Mouse (Mus musculus) forebrain, embryonic 16.5 days (tissue): ENCODE data around the gene Zcrb1. TPM values are rescaled to one million over a fixed set of nuclear protein-coding genes. Genes with fewer than 3 reads are reported as not detected.
"Not testable (repeated sequence)": the region's sequence is repeated elsewhere in the genome, so short reads cannot be mapped to it uniquely, and the experiment has no call there.

Source experiments
- ATAC-seq: fragments of 200-750 bp; cut with Nextera tagmentation; 2 replicates; pipeline ENCODE4 v1.8.0; 2017; ENCODE audit warnings: mild to moderate bottlenecking, moderate library complexity
- H3K27ac ChIP-seq: fragments of 300-500 bp; sonication (generic); 2 replicates; pipeline ENCODE4 v1.5.1; 2014; ENCODE audit warnings: low read length, control low read depth
- H3K27me3 ChIP-seq: fragments of 300-500 bp; sonication (generic); replicated peaks from 2 replicates; pipeline ENCODE4 v1.6.1; 2014; ENCODE audit warnings: low read length; ENCODE audit not compliant: control insufficient read depth, insufficient read depth
- H3K36me3 ChIP-seq: fragments of 300-500 bp; sonication (generic); 2 replicates; pipeline ENCODE4 v1.6.1; 2014; ENCODE audit not compliant: control insufficient read depth, insufficient read depth
- H3K4me1 ChIP-seq: fragments of 300-500 bp; sonication (generic); replicated peaks from 2 replicates; pipeline ENCODE4 v1.6.1; 2014; ENCODE audit warnings: low read length; ENCODE audit not compliant: control insufficient read depth, insufficient read depth
- H3K4me2 ChIP-seq: fragments of 300-500 bp; sonication (generic); 2 replicates; pipeline ENCODE4 v1.6.1; 2014; ENCODE audit warnings: mild to moderate bottlenecking, low read length, control low read depth
- H3K4me3 ChIP-seq: fragments of 300-500 bp; sonication (generic); replicated peaks from 2 replicates; pipeline ENCODE4 v1.5.1; 2014; ENCODE audit warnings: mild to moderate bottlenecking, low read length, control low read depth
- H3K9ac ChIP-seq: fragments of 300-500 bp; sonication (generic); replicated peaks from 2 replicates; pipeline ENCODE4 v1.6.1; 2014; ENCODE audit warnings: low read depth, low read length, control low read depth
- H3K9me3 ChIP-seq: fragments of 300-500 bp; sonication (generic); 2 replicates; pipeline ENCODE4 v1.6.1; 2016; ENCODE audit warnings: low read length; ENCODE audit not compliant: control insufficient read depth
- WGBS: fragments of 180-500 bp; shearing (Covaris S2); extraction: QIAGEN DNeasy Blood & Tissue Kit; methylation state at CpG from one replicate; pipeline ENCODE4 v1.1.7; 2014; 5-methylcytosine and 5-hydroxymethylcytosine counted together
- polyA plus RNA-seq: library from polyadenylated mRNA; unstranded; fragments of >200 nt; fragmentation: Nextera tagmentation; extraction: Ambion mirVana; gene quantifications from 2 replicates; pipeline ENCODE4 v1.2.1, GENCODE M21; 2015

Gene Zcrb1
- polyA plus RNA-seq, 1 experiment from 2014 or later, result 155 TPM

- Histone ChIP-seq H3K4me3 (no peak overlapping the region), H3K27me3 (no peaks in the 10 kb centered on the region), H3K27ac (no peak overlapping the region), H3K36me3 (peaks cover 5% of the 10 kb centered on the region; the same call in 1 of the 2 replicates), H3K4me2 (no peak overlapping the region), H3K9ac (no peak overlapping the region), H3K4me1 (no peaks in the 10 kb centered on the region), H3K9me3 (no peaks in the 10 kb centered on the region)
- no peak for ATAC-seq
- 73% methylated on average over 5 of the region's 5 CpGs for WGBS
These were observed 16.8 kb downstream of the Zcrb1 start for GRCm38 (mm10) chr15:93381337-93381736.

- 74% methylated on average over 3 of the region's 3 CpGs for WGBS
- no peak for ATAC-seq
- H3K9me3 ChIP-seq, result no peaks in the 10 kb centered on the region
- no peak overlapping the region for H3K4me2 ChIP-seq
- no peaks in the 10 kb centered on the region for H3K27me3 ChIP-seq
- no peaks in the 10 kb centered on the region for H3K36me3 ChIP-seq
- H3K4me3 ChIP-seq, result no peak overlapping the region
- no peaks in the 10 kb centered on the region for H3K4me1 ChIP-seq
- H3K27ac ChIP-seq, result no peak overlapping the region
- no peak overlapping the region for H3K9ac ChIP-seq
These were observed 19.0 kb downstream of the Zcrb1 start for GRCm38 (mm10) chr15:93379177-93379576.

GRCm38 (mm10) chr15:93375696-93376095, 22.4 kb downstream of the Zcrb1 start:
- Histone ChIP-seq H3K36me3 (no peaks in the 10 kb centered on the region), H3K9me3 (no peaks in the 10 kb centered on the region), H3K27ac (no peak overlapping the region), H3K4me1 (no peaks in the 10 kb centered on the region), H3K9ac (no peak overlapping the region), H3K27me3 (no peaks in the 10 kb centered on the region), H3K4me2 (no peak overlapping the region), H3K4me3 (no peak overlapping the region)
- 93% methylated on average over 5 of the region's 5 CpGs for WGBS
- ATAC-seq, result no peak

- ATAC-seq, H3K4me3 ChIP-seq, H3K9me3 ChIP-seq, H3K9ac ChIP-seq, H3K27ac ChIP-seq, H3K4me1 ChIP-seq, H3K4me2 ChIP-seq, H3K36me3 ChIP-seq, H3K27me3 ChIP-seq: not testable (repeated sequence)
These were observed 25.5 kb downstream of the Zcrb1 start for GRCm38 (mm10) chr15:93372525-93373119.

- no peak overlapping the region for H3K9ac ChIP-seq
- no peaks in the 10 kb centered on the region for H3K27me3 ChIP-seq
- no peaks in the 10 kb centered on the region for H3K4me1 ChIP-seq
- ATAC-seq, result no peak
- 83% methylated on average over 2 of the region's 2 CpGs for WGBS
- no peaks in the 10 kb centered on the region for H3K36me3 ChIP-seq
- H3K4me2 ChIP-seq, result no peak overlapping the region
- H3K4me3 ChIP-seq, result no peak overlapping the region
- no peaks in the 10 kb centered on the region for H3K9me3 ChIP-seq
- no peak overlapping the region for H3K27ac ChIP-seq
These were observed 26.3 kb downstream of the Zcrb1 start for GRCm38 (mm10) chr15:93371838-93372237.

GRCm38 (mm10) chr15:93368558-93368957, 29.6 kb downstream of the Zcrb1 start:
- no peaks in the 10 kb centered on the region for H3K4me1 ChIP-seq
- ATAC-seq, result no peak
- H3K27ac ChIP-seq, result no peak overlapping the region
- H3K4me2 ChIP-seq, result no peak overlapping the region
- no peaks in the 10 kb centered on the region for H3K27me3 ChIP-seq
- no peaks in the 10 kb centered on the region for H3K9me3 ChIP-seq
- WGBS, result 82% methylated on average over 9 of the region's 9 CpGs
- no peak overlapping the region for H3K9ac ChIP-seq
- H3K4me3 ChIP-seq, result no peak overlapping the region
- no peaks in the 10 kb centered on the region for H3K36me3 ChIP-seq

GRCm38 (mm10) chr15:93365561-93365960, 32.6 kb downstream of the Zcrb1 start:
- H3K36me3 ChIP-seq, result no peaks in the 10 kb centered on the region
- H3K9me3 ChIP-seq, result no peaks in the 10 kb centered on the region
- H3K4me1 ChIP-seq, result no peaks in the 10 kb centered on the region
- no peak overlapping the region for H3K9ac ChIP-seq
- ATAC-seq, result no peak
- no peak overlapping the region for H3K27ac ChIP-seq
- H3K4me2 ChIP-seq, result no peak overlapping the region
- no peak overlapping the region for H3K4me3 ChIP-seq
- 95% methylated on average over 6 of the region's 6 CpGs for WGBS
- no peaks in the 10 kb centered on the region for H3K27me3 ChIP-seq

GRCm38 (mm10) chr15:93358346-93359095, 39.6 kb downstream of the Zcrb1 start:
- no peak for ATAC-seq
- H3K4me2 ChIP-seq, result no peak overlapping the region
- 95% methylated on average over 19 of the region's 19 CpGs for WGBS

GRCm38 (mm10) chr15:93340630-93341379, 57.3 kb downstream of the Zcrb1 start:
- Histone ChIP-seq H3K9me3 (no peaks in the 10 kb centered on the region), H3K27me3 (no peaks in the 10 kb centered on the region), H3K4me3 (no peak overlapping the region), H3K9ac (no peak overlapping the region), H3K4me2 (no peak overlapping the region), H3K4me1 (peaks cover 5% of the 10 kb centered on the region), H3K27ac (no peak overlapping the region), H3K36me3 (no peaks in the 10 kb centered on the region)
- WGBS, result 88% methylated on average over 10 of the region's 10 CpGs
- no peak for ATAC-seq

More at GRCm38 (mm10) chr15:93358346-93359095, 39.6 kb downstream of the Zcrb1 start:
- Histone ChIP-seq H3K36me3 (no peaks in the 10 kb centered on the region), H3K9ac (no peak overlapping the region), H3K4me1 (no peaks in the 10 kb centered on the region), H3K27ac (no peak overlapping the region), H3K27me3 (no peaks in the 10 kb centered on the region), H3K9me3 (no peaks in the 10 kb centered on the region), H3K4me3 (no peak overlapping the region)
